Mouse (Mus musculus) erythroblast, embryonic 14.5 days (primary cell): ENCODE results near the gene Ksr1. TPM values are rescaled to one million over a fixed set of nuclear protein-coding genes. Genes with fewer than 3 reads are reported as not detected.

ENCODE experiments used
- H3K27me3 ChIP-seq: 2 replicates; pipeline ENCODE4 v1.6.1; 2012; ENCODE audit warnings: inconsistent platforms; ENCODE audit not compliant: control insufficient read depth
- H3K36me3 ChIP-seq: 2 replicates; pipeline ENCODE4 v1.6.1; 2012; ENCODE audit warnings: mild to moderate bottlenecking, inconsistent platforms; ENCODE audit not compliant: control insufficient read depth
- H3K4me1 ChIP-seq: 2 replicates; pipeline ENCODE4 v1.6.1; 2012; ENCODE audit warnings: inconsistent platforms; ENCODE audit not compliant: control insufficient read depth
- H3K4me3 ChIP-seq: replicated peaks from 2 replicates; pipeline ENCODE3; 2012; ENCODE audit warnings: moderate library complexity, mild to moderate bottlenecking, inconsistent platforms
- H3K9me3 ChIP-seq: 2 replicates; pipeline ENCODE4 v1.6.1; 2012; ENCODE audit warnings: low read length, inconsistent platforms, mixed read lengths; ENCODE audit not compliant: control insufficient read depth
- GATA1 ChIP-seq: IDR thresholded peaks from 2 replicates; pipeline ENCODE4 v1.6.1; 2012; ENCODE audit warnings: low read length, inconsistent platforms, mixed read lengths
- TAL1 ChIP-seq: IDR thresholded peaks from 3 replicates; pipeline ENCODE4 v1.6.1; 2012; ENCODE audit warnings: low read length, inconsistent platforms, mixed read lengths
- polyA plus RNA-seq: library from polyadenylated mRNA; stranded (reverse); fragments of >175 nt; gene quantifications from 2 replicates; pipeline ENCODE4 v1.2.3, GENCODE M21; 2012

Gene Ksr1
- 4.0 and 4.4 TPM in 2 replicates for polyA plus RNA-seq

- Histone ChIP-seq H3K4me3 (peak within 1 kb of the TSS; percentile 81), H3K9me3 (no peaks in the 10 kb centered on the region), H3K36me3 (no peaks in the 10 kb centered on the region), H3K4me1 (peaks cover 31% of the 10 kb centered on the region), H3K27me3 (peaks cover 19% of the 10 kb centered on the region)
- no peak for TF ChIP-seq TAL1
- TF ChIP-seq GATA1 = no peak
Measured at GRCm38 (mm10) chr11:79146331-79146767, at the start of gene Ksr1. Gene Ksr1 (minus strand): TSS chr11:79146407.

GRCm38 (mm10) chr11:79192176-79192575 is 46.0 kb upstream of the Ksr1 start:
- no peak for TF ChIP-seq GATA1
- no peak for TF ChIP-seq TAL1
- H3K9me3 ChIP-seq = no peaks in the 10 kb centered on the region; the same call in 1 of the 2 replicates
- H3K4me1 ChIP-seq = no peaks in the 10 kb centered on the region
- H3K27me3 ChIP-seq = no peaks in the 10 kb centered on the region
- H3K4me3 ChIP-seq = no peak overlapping the region
- no peaks in the 10 kb centered on the region for H3K36me3 ChIP-seq

GRCm38 (mm10) chr11:79191214-79191613 is 45.0 kb upstream of the Ksr1 start:
- no peaks in the 10 kb centered on the region for H3K36me3 ChIP-seq
- H3K27me3 ChIP-seq = no peaks in the 10 kb centered on the region
- H3K9me3 ChIP-seq = no peaks in the 10 kb centered on the region; the same call in 1 of the 2 replicates
- TF ChIP-seq GATA1 (no peak), TAL1 (no peak)
- H3K4me1 ChIP-seq = no peaks in the 10 kb centered on the region
- no peak overlapping the region for H3K4me3 ChIP-seq

GRCm38 (mm10) chr11:79190257-79190656 is 44.0 kb upstream of the Ksr1 start:
- H3K36me3 ChIP-seq = no peaks in the 10 kb centered on the region
- no peaks in the 10 kb centered on the region; the same call in 1 of the 2 replicates for H3K9me3 ChIP-seq
- no peak for TF ChIP-seq TAL1
- TF ChIP-seq GATA1 = no peak

GRCm38 (mm10) chr11:79188176-79188575 is 42.0 kb upstream of the Ksr1 start:
- Histone ChIP-seq H3K9me3 (no peaks in the 10 kb centered on the region), H3K27me3 (no peaks in the 10 kb centered on the region), H3K4me1 (no peaks in the 10 kb centered on the region), H3K4me3 (no peak overlapping the region), H3K36me3 (no peaks in the 10 kb centered on the region)
- TF ChIP-seq TAL1 (no peak), GATA1 (no peak)

More at GRCm38 (mm10) chr11:79190257-79190656, 44.0 kb upstream of the Ksr1 start:
- Histone ChIP-seq H3K27me3 (no peaks in the 10 kb centered on the region), H3K4me3 (no peak overlapping the region), H3K4me1 (no peaks in the 10 kb centered on the region)

GRCm38 (mm10) chr11:79187291-79187690 is 41.1 kb upstream of the Ksr1 start:
- no peak for TF ChIP-seq GATA1
- TF ChIP-seq TAL1 = no peak
- Histone ChIP-seq H3K4me1 (no peaks in the 10 kb centered on the region), H3K36me3 (no peaks in the 10 kb centered on the region), H3K9me3 (no peaks in the 10 kb centered on the region), H3K27me3 (no peaks in the 10 kb centered on the region), H3K4me3 (no peak overlapping the region)

- Histone ChIP-seq H3K4me1 (no peaks in the 10 kb centered on the region), H3K4me3 (no peak overlapping the region), H3K27me3 (no peaks in the 10 kb centered on the region), H3K36me3 (no peaks in the 10 kb centered on the region), H3K9me3 (no peaks in the 10 kb centered on the region)
- TF ChIP-seq GATA1 = no peak
- no peak for TF ChIP-seq TAL1
Measured at GRCm38 (mm10) chr11:79185683-79186082, 39.5 kb upstream of the Ksr1 start.

GRCm38 (mm10) chr11:79184126-79184888 is 38.1 kb upstream of the Ksr1 start:
- Histone ChIP-seq H3K4me3 (no peak overlapping the region), H3K27me3 (no peaks in the 10 kb centered on the region), H3K9me3 (no peaks in the 10 kb centered on the region), H3K4me1 (no peaks in the 10 kb centered on the region), H3K36me3 (no peaks in the 10 kb centered on the region)
- no peak for TF ChIP-seq TAL1
- TF ChIP-seq GATA1 = no peak

- Histone ChIP-seq H3K36me3 (no peaks in the 10 kb centered on the region), H3K27me3 (no peaks in the 10 kb centered on the region), H3K9me3 (no peaks in the 10 kb centered on the region), H3K4me1 (no peaks in the 10 kb centered on the region), H3K4me3 (no peak overlapping the region)
- TF ChIP-seq GATA1 (no peak), TAL1 (no peak)
Measured at GRCm38 (mm10) chr11:79183400-79183799, 37.2 kb upstream of the Ksr1 start.
